Mouse (Mus musculus) testis, adult 2 months (tissue): Measurements from ENCODE around the gene Btaf1.

Experiments
- CTCF ChIP-seq: fragments of 200-500 bp; IDR thresholded peaks from 2 replicates; pipeline ENCODE4 v1.5.1; 2012; ENCODE audit warnings: low read depth, mild to moderate bottlenecking, inconsistent platforms, low read length, moderate library complexity; ENCODE audit not compliant: control insufficient read depth, insufficient read depth, insufficient replicate concordance
- POLR2A ChIP-seq: fragments of 200-500 bp; IDR thresholded peaks from 2 replicates; pipeline ENCODE4 v1.6.1; 2012; ENCODE audit warnings: low read depth, mild to moderate bottlenecking, inconsistent platforms, low read length, moderate library complexity; ENCODE audit not compliant: control insufficient read depth

DNA sequence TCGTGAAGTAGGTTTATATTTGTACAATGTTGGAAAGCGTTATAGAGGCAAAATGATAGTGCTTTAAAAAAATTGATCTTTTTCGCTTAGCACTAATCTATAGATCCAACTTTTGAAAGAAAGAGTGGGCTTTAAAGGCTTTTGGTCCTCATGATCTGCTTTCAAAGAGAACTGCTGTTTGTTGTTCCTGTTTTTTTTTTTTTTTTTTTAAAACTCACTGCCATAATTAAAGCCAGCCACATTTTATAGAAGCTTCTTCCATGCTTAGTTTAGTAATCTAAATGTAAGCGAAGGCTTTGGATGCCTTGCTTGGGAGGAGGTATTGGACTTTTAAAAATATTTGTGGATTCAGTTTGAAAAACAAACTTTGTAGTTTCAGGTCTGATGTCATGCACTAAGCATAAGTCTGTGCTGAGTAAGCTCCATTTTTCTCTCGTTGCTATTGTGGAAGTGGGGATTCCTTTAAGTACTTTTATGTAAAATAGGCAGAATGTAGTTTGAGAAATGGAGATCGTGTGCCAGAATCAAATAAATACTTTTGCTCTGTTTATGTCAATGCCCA, 2.0 kb downstream of the Btaf1 start:
- no peak for TF ChIP-seq CTCF
- no peak for TF ChIP-seq POLR2A
